Mouse (Mus musculus) CH12.LX (cell line): ENCODE data around the gene Vps51. TPM values are rescaled to one million over a fixed set of nuclear protein-coding genes. Genes with fewer than 3 reads are reported as not detected.

Experiments used
- DNase-seq: peaks from one replicate; pipeline ENCODE4 v3.0.0-alpha.2; 2013; ENCODE audit errors: extremely low read depth
- H3K27ac ChIP-seq: 2 replicates; pipeline ENCODE4 v1.5.1; 2012; ENCODE audit warnings: low read depth, mild to moderate bottlenecking, control low read depth, moderate library complexity; ENCODE audit not compliant: insufficient read depth
- H3K27me3 ChIP-seq: replicated peaks from 2 replicates; pipeline ENCODE3; 2012; ENCODE audit warnings: inconsistent platforms
- H3K36me3 ChIP-seq, 2 experiments: replicated peaks in 1 of 2; 2 replicates each; pipeline versions ENCODE3 to v1.6.1; 2012; ENCODE audit warnings: inconsistent platforms in 1 of 2, low read length in 1 of 2, mild to moderate bottlenecking in 1 of 2, mixed read lengths in 1 of 2, moderate library complexity in 1 of 2; ENCODE audit not compliant: control insufficient read depth in 1 of 2, insufficient read depth in 1 of 2
- H3K4me1 ChIP-seq, 2 experiments: 2 replicates each; pipeline ENCODE4 v1.6.1; 2012; ENCODE audit warnings: inconsistent platforms in 1 of 2, moderate library complexity in 1 of 2; ENCODE audit not compliant: insufficient read depth in 2 of 2, control insufficient read depth in 1 of 2
- H3K4me2 ChIP-seq: 2 replicates; pipeline ENCODE4 v1.6.1; 2012; ENCODE audit warnings: low read depth, mild to moderate bottlenecking, control low read depth; ENCODE audit not compliant: poor library complexity, insufficient read depth, severe bottlenecking
- H3K4me3 ChIP-seq, 3 experiments: fragments of 150-350 bp in 1 of 3; sonication (generic) in 1 of 3; replicated peaks in 1 of 3; 2 replicates each; pipeline versions ENCODE3 to v1.5.1; 2011 to 2012; ENCODE audit warnings: low read depth in 2 of 3, low read length in 2 of 3, mild to moderate bottlenecking in 2 of 3, moderate library complexity in 2 of 3, control low read depth in 1 of 3, improper control_type of control experiment in 1 of 3, inconsistent platforms in 1 of 3, mixed read lengths in 1 of 3; ENCODE audit not compliant: poor library complexity in 1 of 3
- H3K79me2 ChIP-seq: replicated peaks from 2 replicates; pipeline ENCODE4 v1.6.1; 2012; ENCODE audit warnings: mild to moderate bottlenecking, moderate library complexity; ENCODE audit not compliant: control insufficient read depth, poor library complexity, insufficient read depth, severe bottlenecking; ENCODE audit errors: extremely low read depth
- H3K9ac ChIP-seq: 2 replicates; pipeline ENCODE4 v1.6.1; 2012; ENCODE audit warnings: low read depth, mild to moderate bottlenecking, control low read depth, moderate library complexity; ENCODE audit not compliant: insufficient read depth
- H3K9me3 ChIP-seq: replicated peaks from 2 replicates; pipeline ENCODE3; 2012; ENCODE audit warnings: low read length, inconsistent platforms, mixed read lengths
- CHD1 ChIP-seq: IDR thresholded peaks from 2 replicates; pipeline ENCODE4 v1.6.1; 2012; ENCODE audit warnings: low read depth, low read length, improper control_type of control experiment, inconsistent platforms
- CTCF ChIP-seq, 2 experiments: IDR thresholded peaks in 1 of 2; conservative IDR thresholded peaks in 1 of 2; 2 replicates each; pipeline ENCODE4 v1.5.1; 2011 to 2012; ENCODE audit warnings: low read depth in 2 of 2, low read length in 2 of 2, improper control_type of control experiment in 1 of 2, inconsistent platforms in 1 of 2, mild to moderate bottlenecking in 1 of 2, moderate library complexity in 1 of 2
- ETS1 ChIP-seq: conservative IDR thresholded peaks from 2 replicates; pipeline ENCODE4 v1.6.1; 2012; ENCODE audit warnings: low read depth, mild to moderate bottlenecking, inconsistent platforms, low read length, improper control_type of control experiment, moderate library complexity
- PAX5 ChIP-seq: IDR thresholded peaks from 2 replicates; pipeline ENCODE4 v1.6.1; 2012; ENCODE audit warnings: low read length, inconsistent platforms, mixed read lengths
- USF1 ChIP-seq: IDR thresholded peaks from 2 replicates; pipeline ENCODE4 v1.6.1; 2014; ENCODE audit warnings: low read depth, mild to moderate bottlenecking, inconsistent platforms, low read length, improper control_type of control experiment
- ZC3H11A ChIP-seq: IDR thresholded peaks from 2 replicates; pipeline ENCODE4 v1.6.1; 2012; ENCODE audit warnings: low read depth, mild to moderate bottlenecking, inconsistent platforms, low read length, improper control_type of control experiment
- ZMIZ1 ChIP-seq: IDR thresholded peaks from 2 replicates; pipeline ENCODE4 v1.6.1; 2012; ENCODE audit warnings: low read depth, mild to moderate bottlenecking, inconsistent platforms, low read length, improper control_type of control experiment
- ZNF384 ChIP-seq: IDR thresholded peaks from 2 replicates; pipeline ENCODE4 v1.6.1; 2012; ENCODE audit warnings: low read depth, low read length, improper control_type of control experiment, inconsistent platforms
- dilution Hi-C: fragments of 300-500 bp; cut with MboI; formaldehyde crosslinking; loops from 2 replicates; pipeline ENCODE4 v1.14.3; 2020; ENCODE audit warnings: low sequenced_read_pairs; ENCODE audit not compliant: extremely low pct_unique_long_range_greater_than_20kb, extremely low pct_ligation_motif_present
- in situ Hi-C: fragments of 300-500 bp; cut with MboI; formaldehyde crosslinking; loops from 3 replicates; pipeline ENCODE4 v1.14.3; 2019; ENCODE audit warnings: low sequenced_read_pairs, low pct_ligation_motif_present, low pct_unique_long_range_greater_than_20kb, mixed read lengths
- polyA plus RNA-seq: library from polyadenylated mRNA; unstranded; fragments of >175 nt; gene quantifications from 2 replicates; pipeline ENCODE4 v1.2.1, GENCODE M21; 2012; ENCODE audit warnings: low read depth; ENCODE audit not compliant: insufficient read length
- total RNA-seq, 2 experiments: library from RNA; depleted of rRNA; stranded (reverse); fragments of 300-350 nt in 1 of 2; fragments of >200 nt in 1 of 2; gene quantifications; 2 replicates each; pipeline ENCODE4 v1.2.3; 2012 to 2014

Gene Vps51
- total and polyA plus RNA-seq, 3 experiments: 37.7 to 51.2 (median 48.2) TPM

GRCm38 (mm10) chr19:6056696-6057095 is 20.3 kb downstream of the Vps51 start:
- peak overlapping the region; percentile 70 to 99 (median 97) for H3K4me3 ChIP-seq
- no peak for TF ChIP-seq ZC3H11A
- no peak for TF ChIP-seq USF1
- TF ChIP-seq ETS1: no peak
- TF ChIP-seq, all 38 proteins: peak for 0
- in situ Hi-C loops: no loop called here
- dilution Hi-C loops: no loop called here
- no peak overlapping the region for H3K27ac ChIP-seq
- peak overlapping the region; percentile 80 for H3K4me2 ChIP-seq
- H3K79me2 ChIP-seq: peaks cover 63% of the 10 kb centered on the region
- peaks cover 13 to 59% of the 10 kb centered on the region in 2 experiments; a peak in 3 of 4 replicates for H3K4me1 ChIP-seq
- no peak for DNase-seq
- H3K9ac ChIP-seq: peak overlapping the region; percentile 58
- no peaks in the 10 kb centered on the region for H3K27me3 ChIP-seq
- H3K36me3 ChIP-seq: peaks cover 54 to 61% of the 10 kb centered on the region in 2 experiments
- H3K9me3 ChIP-seq: no peaks in the 10 kb centered on the region

- no peak overlapping the region for H3K9ac ChIP-seq
- DNase-seq: peak; percentile 55
- in situ Hi-C loops: no loop called here
- TF ChIP-seq ZNF384 (no peak), PAX5 (no peak), CHD1 (no peak), ZMIZ1 (peak; percentile 37; the same call in 1 of the 2 replicates)
- TF ChIP-seq, all 38 proteins: peak for 1
- Histone ChIP-seq H3K4me1 (peaks cover 35 to 79% of the 10 kb centered on the region in 2 experiments), H3K27ac (no peak overlapping the region), H3K4me2 (no peak overlapping the region), H3K4me3 (no peak overlapping the region), H3K36me3 (peaks cover 73 to 81% of the 10 kb centered on the region in 2 experiments), H3K9me3 (no peaks in the 10 kb centered on the region), H3K27me3 (no peaks in the 10 kb centered on the region), H3K79me2 (peaks cover 78% of the 10 kb centered on the region)
- dilution Hi-C loops: no loop called here
These were observed 22.7 kb downstream of the Vps51 start for GRCm38 (mm10) chr19:6054296-6054695.

DNA sequence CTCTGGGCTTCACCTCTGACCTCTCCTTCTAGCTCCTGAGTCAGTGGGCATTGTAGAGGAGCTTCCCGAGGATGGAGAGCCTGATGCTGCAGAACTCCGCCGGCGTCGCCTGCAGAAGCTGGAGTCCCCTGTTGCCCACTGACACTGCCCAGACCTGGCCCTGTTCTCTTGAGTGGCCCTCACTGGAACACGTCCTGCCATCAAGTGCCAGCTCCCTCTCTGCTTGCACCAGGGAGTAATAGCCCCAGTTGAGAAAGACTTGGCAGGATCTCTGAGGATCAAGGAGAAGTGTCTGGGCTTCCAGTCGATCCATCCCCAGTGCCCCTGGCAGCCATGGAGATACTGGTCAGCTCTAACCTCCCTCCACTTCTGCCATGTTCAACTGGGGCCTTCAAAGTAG is 24.5 kb downstream of the Vps51 start:
- Histone ChIP-seq H3K36me3 (peaks cover 74 to 84% of the 10 kb centered on the region in 2 experiments), H3K27me3 (no peaks in the 10 kb centered on the region), H3K4me3 (no peak overlapping the region), H3K9me3 (no peaks in the 10 kb centered on the region)
- in situ Hi-C loops (no loop called here), dilution Hi-C loops (no loop called here)
- no peak for DNase-seq
- no peak for TF ChIP-seq CTCF (conservative IDR thresholded peaks at IDR 0.05 in 1 of 2, IDR thresholded peaks at IDR 0.05 in 1 of 2; ENCODE audit: low read depth in 2 of 2, low read length in 2 of 2)
- TF ChIP-seq ZMIZ1: 0 out of 2 replicates have a peak, but pooled peaks have one; percentile 0
- TF ChIP-seq, all 38 proteins: peak for 1
- Histone ChIP-seq H3K4me1 (peaks cover 39 to 80% of the 10 kb centered on the region in 2 experiments), H3K9ac (no peak overlapping the region), H3K27ac (peak overlapping the region; percentile 14; the same call in 1 of the 2 replicates), H3K4me2 (no peak overlapping the region), H3K79me2 (peaks cover 77% of the 10 kb centered on the region)
